Mouse (Mus musculus) brain, embryonic 14.5 days (tissue): Measurements from ENCODE around the gene Sh3rf1.
"Not testable (repeated sequence)": the region's sequence is repeated elsewhere in the genome, so short reads cannot be mapped to it uniquely, and the experiment has no call there.

Experiments used
- CTCF ChIP-seq: fragments of 200-500 bp; IDR thresholded peaks from 2 replicates; pipeline ENCODE4 v1.5.1; 2012; ENCODE audit warnings: inconsistent platforms, mild to moderate bottlenecking, moderate library complexity, borderline replicate concordance; ENCODE audit not compliant: insufficient read depth, insufficient read length; ENCODE audit errors: extremely low read depth
- POLR2A ChIP-seq: fragments of 200-500 bp; IDR thresholded peaks from 2 replicates; pipeline ENCODE4 v1.6.1; 2012; ENCODE audit warnings: mild to moderate bottlenecking, inconsistent platforms, borderline replicate concordance; ENCODE audit not compliant: poor library complexity, insufficient read depth, insufficient read length, severe bottlenecking; ENCODE audit errors: extremely low read depth

- TF ChIP-seq CTCF, POLR2A: not testable (repeated sequence)
Observed at GRCm38 (mm10) chr8:61409712-61410111, 186.0 kb downstream of the Sh3rf1 start.
